Mouse (Mus musculus) B cell, adult 2 months (primary cell): ENCODE measurements around the gene Psg27.
"Not testable (repeated sequence)": the region's sequence is repeated elsewhere in the genome, so short reads cannot be mapped to it uniquely, and the experiment has no call there.

Experiments used
- DNase-seq, 2 experiments: peaks; one replicate each; pipeline ENCODE4 v3.0.0; 2022

The Psg27 gene

DNA sequence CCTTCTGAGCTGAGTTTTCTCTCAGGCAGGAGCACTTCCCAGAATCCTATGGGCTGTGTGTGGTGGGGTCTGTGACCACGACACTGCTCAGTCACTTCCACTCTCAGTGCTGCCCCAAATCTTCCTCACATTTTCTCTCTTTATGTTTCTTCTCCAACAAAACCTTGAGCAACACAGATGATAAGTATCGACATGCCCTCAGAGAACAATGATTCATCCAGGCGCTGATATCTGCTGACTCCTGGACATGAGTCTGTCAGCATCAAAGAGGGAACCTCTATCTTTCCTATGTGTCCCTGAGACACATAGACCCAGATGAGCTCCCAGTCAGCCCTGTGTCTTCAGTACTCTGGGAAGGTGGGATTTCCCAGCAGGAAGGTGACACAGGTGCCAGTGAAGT lies at the start of gene Psg27:
Psg27 (minus strand) TSS at position 101 of the 400 bp plus-strand sequence.
- DNase-seq, result no peak

DNA sequence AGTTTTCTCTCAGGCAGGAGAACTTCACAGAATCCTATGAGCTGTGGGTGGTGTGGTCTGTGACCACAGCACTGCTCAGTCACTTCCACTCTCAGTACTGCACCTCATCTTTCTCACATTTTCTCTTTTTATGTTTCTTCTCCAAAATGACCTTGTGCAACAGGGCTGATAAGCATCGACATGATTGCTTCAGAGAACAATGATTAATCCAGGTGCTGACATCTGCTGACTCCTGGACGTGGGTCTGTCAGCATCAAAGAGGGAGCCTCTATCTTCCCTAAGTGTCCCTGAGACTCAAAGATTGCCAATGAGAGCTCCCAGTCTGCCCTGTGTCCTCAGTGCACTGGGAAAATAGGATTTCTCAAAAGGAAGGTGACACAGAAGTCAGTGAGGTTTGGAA lies 49.3 kb upstream of the Psg27 start, which contains the start of gene Psg23:
Psg23 (minus strand) TSS at position 101 of the 400 bp plus-strand sequence.
- not testable (repeated sequence) for DNase-seq

DNA sequence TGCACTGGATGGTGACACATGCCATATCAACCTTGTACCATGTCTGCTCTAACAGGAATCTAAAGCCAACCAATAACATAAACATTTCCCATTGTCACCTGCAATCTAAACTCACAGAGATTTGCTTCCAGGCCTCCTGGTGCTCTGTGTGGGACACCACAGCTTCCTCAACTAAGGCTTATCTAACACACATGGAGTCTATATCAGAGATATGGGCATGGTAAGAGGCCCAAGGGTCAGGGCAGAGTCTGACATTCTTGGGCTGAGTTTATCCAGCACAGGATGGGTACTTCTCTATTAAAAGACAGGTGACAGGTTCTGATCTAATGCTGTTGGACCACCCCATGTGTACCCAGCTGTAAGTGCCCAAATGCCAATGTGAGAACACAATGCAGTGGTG lies 7.3 kb downstream of the Psg27 start:
- DNase-seq, result no peak

DNA sequence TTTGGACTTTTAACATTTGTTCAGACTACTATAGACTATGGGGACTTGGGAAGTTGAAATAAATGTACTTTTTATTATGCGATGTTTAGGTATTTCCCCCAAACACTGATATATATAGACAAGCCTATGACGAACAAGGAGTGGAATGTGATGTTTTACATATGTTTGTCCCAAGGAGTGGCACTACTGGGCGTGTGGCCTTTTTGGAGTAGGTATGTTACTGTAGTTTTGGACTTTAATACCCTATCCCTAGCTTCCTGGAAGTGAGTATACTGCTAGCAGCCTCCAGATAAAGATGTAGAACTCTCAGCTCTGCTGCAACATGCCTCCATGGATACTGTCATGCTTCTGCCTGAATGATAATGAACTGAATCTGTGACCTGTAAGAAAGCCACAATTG lies 11.4 kb downstream of the Psg27 start:
- not testable (repeated sequence) for DNase-seq

DNA sequence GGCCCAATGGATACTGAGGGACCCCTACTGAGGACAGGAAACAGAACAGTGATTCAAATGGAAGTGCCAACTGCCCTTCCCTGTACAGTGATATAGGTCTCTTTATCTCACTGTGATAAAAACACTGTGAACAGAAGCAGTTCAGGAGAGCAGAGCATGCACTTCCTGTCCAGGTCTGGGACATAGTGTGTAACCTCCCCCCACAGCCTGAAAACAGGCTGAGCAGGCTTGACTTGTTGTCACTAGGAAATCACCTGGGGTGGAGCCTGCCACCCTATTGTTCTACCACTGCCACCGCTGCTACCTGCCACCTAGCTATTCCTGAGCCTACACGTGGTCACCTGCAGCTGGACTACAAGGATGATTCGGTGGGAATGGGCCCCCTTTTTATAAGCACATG lies 33.7 kb downstream of the Psg27 start:
- no peak for DNase-seq

DNA sequence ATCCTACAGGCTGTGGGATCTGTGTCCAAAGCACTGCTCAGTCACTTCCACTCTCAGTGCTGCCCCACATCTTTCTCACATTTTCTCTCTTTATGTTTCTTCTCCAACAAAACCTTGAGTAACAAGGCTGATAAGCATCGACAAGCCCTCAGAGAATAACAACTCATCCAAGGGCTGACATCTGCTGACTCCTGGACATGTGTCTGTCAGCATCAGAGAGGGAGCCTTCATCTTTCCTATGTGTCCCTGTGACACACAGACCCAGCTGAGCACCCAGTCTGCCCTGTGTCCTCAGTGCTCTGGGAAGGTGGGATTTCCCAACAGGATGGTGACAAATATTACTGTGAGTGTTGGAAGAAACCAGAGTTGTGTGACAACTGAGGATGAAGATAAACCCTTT lies 34.9 kb downstream of the Psg27 start, which contains the start of gene Psg25:
Psg25 (minus strand) TSS at position 101 of the 400 bp plus-strand sequence.
- DNase-seq, result no peak

DNA sequence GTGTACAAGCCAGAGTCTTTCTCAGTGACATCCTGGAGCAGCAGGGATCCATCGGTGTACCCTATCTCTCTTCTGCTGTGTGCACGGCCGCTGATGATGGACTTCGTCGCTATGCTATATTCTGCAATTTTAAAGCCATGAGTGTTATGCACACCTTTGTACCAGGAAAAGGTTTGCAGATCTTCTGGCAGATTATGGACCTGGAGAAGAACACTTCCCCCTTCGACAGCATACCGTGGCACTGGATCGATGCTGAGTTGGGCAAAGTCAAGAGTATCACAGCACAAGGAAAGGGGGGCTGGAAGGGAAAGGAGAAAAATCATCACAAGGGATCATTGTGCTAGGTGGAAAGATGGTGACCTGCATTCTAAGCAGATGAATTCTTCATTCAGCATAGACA lies 42.4 kb downstream of the Psg27 start:
- no peak for DNase-seq

DNA sequence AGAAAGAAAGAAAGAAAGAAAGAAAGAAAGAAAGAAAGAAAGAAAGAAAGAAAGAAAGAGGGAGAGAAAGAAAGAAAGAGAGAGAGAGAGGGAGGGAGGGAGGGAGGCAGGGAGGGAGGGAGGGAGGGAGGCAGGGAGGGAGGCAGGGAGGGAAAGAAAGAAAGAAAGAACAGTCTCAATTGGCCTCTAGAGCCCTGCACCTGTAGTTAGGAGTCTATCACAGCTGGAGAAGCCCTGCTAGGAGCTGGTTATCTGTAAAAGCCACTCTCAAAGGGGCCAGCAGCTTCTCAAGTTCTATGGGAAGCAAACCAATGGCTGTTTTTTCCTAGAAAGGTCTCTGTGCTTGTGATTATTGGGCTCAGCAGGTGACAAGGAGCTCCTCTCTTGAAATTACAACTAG lies 54.3 kb downstream of the Psg27 start:
- DNase-seq, result not testable (repeated sequence)

DNA sequence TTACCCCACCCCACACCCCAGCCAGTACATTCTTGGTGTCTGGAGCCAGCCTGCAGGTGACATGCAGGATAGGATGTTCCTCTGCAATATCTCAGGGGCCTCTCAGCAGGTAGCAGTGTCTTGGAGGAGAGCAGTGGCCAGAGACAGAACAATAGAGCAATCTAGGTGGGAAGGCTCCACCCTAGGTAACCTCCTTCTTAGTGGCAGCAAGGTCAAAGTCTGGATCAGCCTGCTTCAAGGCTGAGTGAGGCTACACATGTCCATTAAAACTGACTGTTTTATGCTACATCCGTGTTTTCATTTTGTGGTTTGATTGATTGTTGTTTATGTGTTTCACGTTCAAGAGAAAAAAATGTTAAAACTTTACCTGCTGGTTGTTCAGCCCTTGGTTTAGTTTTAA lies 54.7 kb downstream of the Psg27 start:
- not testable (repeated sequence) for DNase-seq

DNA sequence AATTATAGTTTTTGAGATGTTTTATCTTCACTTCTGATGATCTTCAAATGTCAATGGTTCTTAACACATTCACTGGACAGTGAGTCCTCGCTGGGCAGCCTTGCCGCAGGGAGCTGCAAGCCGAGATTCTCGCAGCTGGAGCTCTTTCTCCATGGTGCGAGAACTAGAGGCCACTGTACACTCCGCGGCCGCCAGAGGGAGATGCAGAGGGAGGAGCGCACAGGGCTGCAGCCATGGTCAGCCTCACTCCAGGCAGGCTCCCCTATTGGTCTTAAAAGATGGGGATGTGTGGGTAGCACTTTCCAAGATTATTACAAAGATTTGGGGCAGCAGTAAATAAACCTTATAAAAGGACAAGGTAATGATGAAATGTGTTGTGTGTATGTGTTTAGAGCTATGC lies 55.6 kb downstream of the Psg27 start:
- no peak for DNase-seq
